Mouse (Mus musculus): ENCODE data around the gene Pitpnm1. TPM values are rescaled to one million over a fixed set of nuclear protein-coding genes. Genes with fewer than 3 reads are reported as not detected.

The Pitpnm1 gene
- total and polyA plus RNA-seq, 3 experiments, result 25.3 to 51.2 TPM; not detected in 1

- TF ChIP-seq EP300 (IDR thresholded peaks at IDR 0.05; ENCODE audit: low read depth in 1 of 2, low read length in 2 of 2) (no peak; a peak in 1 of 4 replicates), JUND (IDR thresholded peaks at IDR 0.05; ENCODE audit: low read depth, low read length) (no peak), ZKSCAN1 (IDR thresholded peaks at IDR 0.05; ENCODE audit: low read depth, low read length) (no peak), SIN3A (IDR thresholded peaks at IDR 0.05; ENCODE audit: low read length) (peak; percentile 89), GATA1 (IDR thresholded peaks at IDR 0.05; ENCODE audit: low read depth, low read length) (no peak), NELFE (IDR thresholded peaks at IDR 0.05; ENCODE audit: low read depth, low read length) (0 out of 2 replicates have a peak, but pooled peaks have one; percentile 13)
Observed at GRCm38 (mm10) chr19:4099056-4099455, 742 bp upstream of the Pitpnm1 start (continued).

- H3K27me3 ChIP-seq (ENCODE audit: control insufficient read depth in 1 of 2, insufficient read depth in 2 of 2, low read length in 2 of 2), result no peaks in the 10 kb centered on the region
- peak overlapping the region; percentile 74 for H3K9ac ChIP-seq (ENCODE audit: control insufficient read depth, low read depth, low read length, poor library complexity, severe bottlenecking)
- H3K27ac ChIP-seq (ENCODE audit: control insufficient read depth, low read depth, low read length), result no peak overlapping the region
- peaks cover 8% of the 10 kb centered on the region for H3K79me2 ChIP-seq (ENCODE audit: control insufficient read depth, insufficient read depth, low read length, poor library complexity)
- no peaks in the 10 kb centered on the region for H3K9me3 ChIP-seq (replicated peaks; ENCODE audit: insufficient read depth, low read length)
- DNase-seq (ENCODE audit: low read depth, low spot score), result peak; percentile 55
- H3K36me3 ChIP-seq (ENCODE audit: control insufficient read depth in 1 of 2, insufficient read depth in 2 of 2, low read length in 2 of 2), result peaks cover 0 to 11% of the 10 kb centered on the region in 2 experiments; a peak in 2 of 4 replicates
- peaks cover 0 to 21% of the 10 kb centered on the region in 2 experiments; a peak in 3 of 4 replicates for H3K4me1 ChIP-seq (ENCODE audit: control insufficient read depth in 1 of 2, insufficient read depth in 2 of 2, low read length in 2 of 2)
- TF ChIP-seq POLR2A (IDR thresholded peaks at IDR 0.05; ENCODE audit: control insufficient read depth in 1 of 2, insufficient read depth in 1 of 2, low read depth in 1 of 2, low read length in 2 of 2, poor library complexity in 1 of 2) (no peak), MEF2A (IDR thresholded peaks at IDR 0.05; ENCODE audit: extremely low read depth, insufficient replicate concordance, low read depth, low read length, poor library complexity, severe bottlenecking) (no peak), TCF12 (IDR thresholded peaks at IDR 0.05; ENCODE audit: low read depth, low read length) (no peak), RAD21 (IDR thresholded peaks at IDR 0.05; ENCODE audit: low read depth, low read length) (no peak), EP300 (IDR thresholded peaks at IDR 0.05; ENCODE audit: low read depth in 1 of 2, low read length in 2 of 2) (no peak), NELFE (IDR thresholded peaks at IDR 0.05; ENCODE audit: low read depth, low read length) (no peak)
- peak overlapping the region; percentile 74 to 99 for H3K4me3 ChIP-seq (ENCODE audit: control insufficient read depth in 1 of 2, insufficient read depth in 1 of 2, low read depth in 2 of 2, low read length in 2 of 2)
Observed at GRCm38 (mm10) chr19:4100718-4101261, 992 bp downstream of the Pitpnm1 start.

GRCm38 (mm10) chr19:4101466-4101865, 1.7 kb downstream of the Pitpnm1 start:
- Histone ChIP-seq H3K9me3 (replicated peaks; ENCODE audit: insufficient read depth, low read length) (no peaks in the 10 kb centered on the region), H3K4me3 (ENCODE audit: control insufficient read depth in 1 of 2, insufficient read depth in 1 of 2, low read depth in 2 of 2, low read length in 2 of 2) (no peak overlapping the region), H3K27me3 (ENCODE audit: control insufficient read depth in 1 of 2, insufficient read depth in 2 of 2, low read length in 2 of 2) (no peaks in the 10 kb centered on the region), H3K79me2 (ENCODE audit: control insufficient read depth, insufficient read depth, low read length, poor library complexity) (peaks cover 8% of the 10 kb centered on the region), H3K36me3 (ENCODE audit: control insufficient read depth in 1 of 2, insufficient read depth in 2 of 2, low read length in 2 of 2) (peaks cover 0 to 4% of the 10 kb centered on the region in 2 experiments; a peak in 1 of 4 replicates), H3K27ac (ENCODE audit: control insufficient read depth, low read depth, low read length) (no peak overlapping the region), H3K9ac (ENCODE audit: control insufficient read depth, low read depth, low read length, poor library complexity, severe bottlenecking) (no peak overlapping the region), H3K4me1 (ENCODE audit: control insufficient read depth in 1 of 2, insufficient read depth in 2 of 2, low read length in 2 of 2) (peaks cover 0 to 18% of the 10 kb centered on the region in 2 experiments; a peak in 3 of 4 replicates)
- DNase-seq (ENCODE audit: low read depth, low spot score), result no peak
- TF ChIP-seq JUND (IDR thresholded peaks at IDR 0.05; ENCODE audit: low read depth, low read length) (no peak), POLR2AphosphoS2 (IDR thresholded peaks at IDR 0.05; ENCODE audit: low read length) (no peak), USF1 (IDR thresholded peaks at IDR 0.05; ENCODE audit: low read depth, low read length) (no peak), SIN3A (IDR thresholded peaks at IDR 0.05; ENCODE audit: low read length) (no peak), GATA1 (IDR thresholded peaks at IDR 0.05; ENCODE audit: low read depth, low read length) (no peak), RCOR1 (IDR thresholded peaks at IDR 0.05; ENCODE audit: low read depth, low read length) (no peak), E2F4 (IDR thresholded peaks at IDR 0.05; ENCODE audit: borderline replicate concordance, low read depth, low read length) (no peak), ZNF384 (IDR thresholded peaks at IDR 0.05; ENCODE audit: low read depth, low read length) (no peak), MAFK (IDR thresholded peaks at IDR 0.05; ENCODE audit: borderline replicate concordance, low read depth, low read length) (no peak), MYB (IDR thresholded peaks at IDR 0.05; ENCODE audit: low read depth, low read length) (no peak), CTCF (IDR thresholded peaks at IDR 0.05 in 2 of 3, conservative IDR thresholded peaks at IDR 0.05 in 1 of 3; ENCODE audit: control insufficient read depth in 1 of 3, insufficient read depth in 1 of 3, low read depth in 2 of 3, low read length in 3 of 3, poor library complexity in 1 of 3, severe bottlenecking in 1 of 3) (no peak), RAD21 (IDR thresholded peaks at IDR 0.05; ENCODE audit: low read depth, low read length) (no peak), ZC3H11A (IDR thresholded peaks at IDR 0.05; ENCODE audit: low read depth, low read length) (no peak), CHD2 (IDR thresholded peaks at IDR 0.05; ENCODE audit: low read length) (no peak)
